Mouse (Mus musculus): ENCODE measurements around the gene Wwox.

Gene Wwox

GRCm38 (mm10) chr8:114600196-114600595, 160.7 kb downstream of the Wwox start:
- DNase-seq (ENCODE audit: low spot score), result no peak

- DNase-seq (ENCODE audit: low spot score), result no peak
Measured at GRCm38 (mm10) chr8:114603046-114603445, 163.6 kb downstream of the Wwox start.

- DNase-seq (ENCODE audit: low spot score), result no peak
Measured at GRCm38 (mm10) chr8:114603561-114603960, 164.1 kb downstream of the Wwox start.

GRCm38 (mm10) chr8:114604315-114604714, 164.9 kb downstream of the Wwox start:
- DNase-seq (ENCODE audit: low spot score), result no peak

GRCm38 (mm10) chr8:114605651-114606050, 166.2 kb downstream of the Wwox start:
- DNase-seq (ENCODE audit: low spot score), result no peak

GRCm38 (mm10) chr8:114609330-114609729, 169.9 kb downstream of the Wwox start:
- no peak for DNase-seq (ENCODE audit: low spot score)

GRCm38 (mm10) chr8:114611075-114611474, 171.6 kb downstream of the Wwox start:
- no peak for DNase-seq (ENCODE audit: low spot score)

- DNase-seq (ENCODE audit: low spot score), result no peak
Measured at GRCm38 (mm10) chr8:114612091-114612490, 172.6 kb downstream of the Wwox start.

- no peak for DNase-seq (ENCODE audit: low spot score)
Measured at GRCm38 (mm10) chr8:114615413-114615812, 176.0 kb downstream of the Wwox start.

GRCm38 (mm10) chr8:114615908-114616307, 176.5 kb downstream of the Wwox start:
- DNase-seq (ENCODE audit: low spot score), result no peak

GRCm38 (mm10) chr8:114618908-114619508, 179.6 kb downstream of the Wwox start:
- DNase-seq (ENCODE audit: low spot score), result no peak

- DNase-seq (ENCODE audit: low spot score), result no peak
Measured at GRCm38 (mm10) chr8:114625402-114625801, 185.9 kb downstream of the Wwox start.

GRCm38 (mm10) chr8:114626897-114627296, 187.4 kb downstream of the Wwox start:
- DNase-seq (ENCODE audit: low spot score), result no peak

- DNase-seq (ENCODE audit: low spot score), result no peak
Measured at GRCm38 (mm10) chr8:114629719-114630118, 190.3 kb downstream of the Wwox start.

GRCm38 (mm10) chr8:114631087-114631486, 191.6 kb downstream of the Wwox start:
- DNase-seq (ENCODE audit: low spot score), result no peak

- no peak for DNase-seq (ENCODE audit: low spot score)
Measured at GRCm38 (mm10) chr8:114634151-114634550, 194.7 kb downstream of the Wwox start.

- no peak for DNase-seq (ENCODE audit: low spot score)
Measured at GRCm38 (mm10) chr8:114634669-114635410, 195.4 kb downstream of the Wwox start.

GRCm38 (mm10) chr8:114636376-114636775, 196.9 kb downstream of the Wwox start:
- DNase-seq (ENCODE audit: low spot score), result no peak

GRCm38 (mm10) chr8:114641809-114642208, 202.4 kb downstream of the Wwox start:
- no peak for DNase-seq (ENCODE audit: low spot score)

GRCm38 (mm10) chr8:114650789-114651188, 211.3 kb downstream of the Wwox start:
- no peak for DNase-seq (ENCODE audit: low spot score)

- no peak for DNase-seq (ENCODE audit: low spot score)
Measured at GRCm38 (mm10) chr8:114657789-114658188, 218.3 kb downstream of the Wwox start.

GRCm38 (mm10) chr8:114658475-114658874, 219.0 kb downstream of the Wwox start:
- no peak for DNase-seq (ENCODE audit: low spot score)

GRCm38 (mm10) chr8:114663053-114663452, 223.6 kb downstream of the Wwox start:
- no peak for DNase-seq (ENCODE audit: low spot score)

- no peak for DNase-seq (ENCODE audit: low spot score)
Measured at GRCm38 (mm10) chr8:114665521-114665920, 226.1 kb downstream of the Wwox start.
